In genomic region chr9:78504679-78505078, GRCm38 (mm10) we compare ENCODE assay signal across 16 mouse cellular contexts. TPM values are rescaled to one million over a fixed set of nuclear protein-coding genes. Genes with fewer than 3 reads are reported as not detected.
DNase-seq lines count a peak whose midpoint lies in the region; ATAC-seq lines count a peak whose summit lies in the region.
"Had no signal": no experiment of that assay in that cellular context is flagged by ENCODE, and none has a peak within 500 bp of the region (broad histone marks: within the 10 kb centered on the region; RNA-seq: fewer than 3 reads in every experiment).

No protein-coding gene starts in this region.

- H3K4me2 ChIP-seq in neural tube, embryonic 13.5 days = peak overlapping the region; percentile 43
- no peak overlapping the region for H3K4me2 ChIP-seq in forebrain, embryonic 12.5 days
- H3K4me2 ChIP-seq in midbrain, embryonic 11.5 days = no peak overlapping the region
- H3K4me2 ChIP-seq: heart, embryonic 11.5 days; liver, embryonic 12.5 days had no signal

- 83% methylated on average over 3 of the region's 3 CpGs for WGBS in neural tube, embryonic 13.5 days
- WGBS in forebrain, embryonic 12.5 days = 79% methylated on average over 3 of the region's 3 CpGs
- WGBS in midbrain, embryonic 11.5 days = 83% methylated on average over 3 of the region's 3 CpGs

- no peak for ATAC-seq in neural tube, embryonic 13.5 days (ENCODE audit: low read depth)
- ATAC-seq in forebrain, embryonic 12.5 days (ENCODE audit: low FRiP score) = no peak
- ATAC-seq in midbrain, embryonic 11.5 days (ENCODE audit: low FRiP score) = no peak
- ATAC-seq in megakaryocyte, adult 5-6 weeks (ENCODE audit: poor library complexity, severe bottlenecking) = no peak
- ATAC-seq: intestine, embryonic 16.5 days; liver, embryonic 12.5 days had no signal

- no peaks in the 10 kb centered on the region for H3K27me3 ChIP-seq in neural tube, embryonic 13.5 days
- H3K27me3 ChIP-seq in forebrain, embryonic 12.5 days = no peaks in the 10 kb centered on the region
- no peaks in the 10 kb centered on the region for H3K27me3 ChIP-seq in midbrain, embryonic 11.5 days (ENCODE audit: control insufficient read depth, insufficient read depth, low read length)

- H3K9me3 ChIP-seq in neural tube, embryonic 13.5 days = no peaks in the 10 kb centered on the region
- no peaks in the 10 kb centered on the region for H3K9me3 ChIP-seq in forebrain, embryonic 12.5 days
- no peaks in the 10 kb centered on the region for H3K9me3 ChIP-seq in midbrain, embryonic 11.5 days (ENCODE audit: control insufficient read depth, low read length)
- H3K9me3 ChIP-seq: liver, embryonic 12.5 days had no signal

- intact Hi-C loops in left cerebral cortex, postnatal 10 days (cut with DNase I) = no loop called here

- H3K4me1 ChIP-seq in neural tube, embryonic 13.5 days (replicated peaks) = peaks cover 37% of the 10 kb centered on the region
- H3K4me1 ChIP-seq in forebrain, embryonic 12.5 days = peaks cover 25% of the 10 kb centered on the region
- H3K4me1 ChIP-seq in midbrain, embryonic 11.5 days (ENCODE audit: control insufficient read depth, insufficient read depth, low read length) = peaks cover 17% of the 10 kb centered on the region

- no peak overlapping the region for H3K4me3 ChIP-seq in neural tube, embryonic 13.5 days
- no peak overlapping the region for H3K4me3 ChIP-seq in forebrain, embryonic 12.5 days (replicated peaks)
- H3K4me3 ChIP-seq in midbrain, embryonic 11.5 days (ENCODE audit: low read depth, low read length) = no peak overlapping the region
- H3K4me3 ChIP-seq: liver, embryonic 12.5 days had no signal

- DNase-seq in neural tube, embryonic 10.5 days (ENCODE audit: extremely low spot score, low spot score) = no peak
- no peak for DNase-seq in midbrain, embryonic 11.5 days (ENCODE audit: low spot score, missing footprints)
- DNase-seq in left cerebral cortex, postnatal 10 days (ENCODE audit: extremely low spot score in 1 of 2, low spot score in 2 of 2) = no peak
- no peak for DNase-seq in adrenal gland, adult 18-20 months (ENCODE audit: low spot score in 2 of 2)
- DNase-seq: adrenal gland, postnatal 36 days; kidney, postnatal 4 days; lung, postnatal 14 days had no signal

- H3K27ac ChIP-seq in neural tube, embryonic 13.5 days (replicated peaks) = peak overlapping the region; percentile 30; the same call in 1 of the 2 replicates
- peak overlapping the region; percentile 57; the same call in 1 of the 2 replicates for H3K27ac ChIP-seq in forebrain, embryonic 12.5 days
- peak overlapping the region; percentile 85 for H3K27ac ChIP-seq in midbrain, embryonic 11.5 days (ENCODE audit: low read depth, low read length)
- H3K27ac ChIP-seq: liver, embryonic 12.5 days; stomach, postnatal 0 days had no signal

- no peak overlapping the region for H3K9ac ChIP-seq in neural tube, embryonic 13.5 days
- no peak overlapping the region for H3K9ac ChIP-seq in forebrain, embryonic 12.5 days
- H3K9ac ChIP-seq in midbrain, embryonic 11.5 days (ENCODE audit: low read length) = no peak overlapping the region
- H3K9ac ChIP-seq: liver, embryonic 12.5 days had no signal

- no peaks in the 10 kb centered on the region for H3K36me3 ChIP-seq in neural tube, embryonic 13.5 days
- H3K36me3 ChIP-seq in forebrain, embryonic 12.5 days (replicated peaks) = no peaks in the 10 kb centered on the region
- no peaks in the 10 kb centered on the region for H3K36me3 ChIP-seq in midbrain, embryonic 11.5 days (ENCODE audit: control insufficient read depth, insufficient read depth, low read length)
- H3K36me3 ChIP-seq: liver, embryonic 12.5 days had no signal

RNA-seq across cellular contexts. Expression of gene Eef1a1, which starts 15.7 kb away (rescaled TPM):
- 3,346 and 3,414 TPM in 2 replicates for polyA plus RNA-seq in neural tube, embryonic 13.5 days (2015; fragmentation: Nextera tagmentation; extraction: Ambion mirVana)
- polyA plus RNA-seq in forebrain, embryonic 12.5 days (2016; fragmentation: Nextera tagmentation; extraction: Ambion mirVana) = 3,508 and 3,592 TPM in 2 replicates
- polyA plus RNA-seq in midbrain, embryonic 11.5 days (2014; fragmentation: Nextera tagmentation; extraction: Ambion mirVana) = 4,628 and 4,661 TPM in 2 replicates
- 1,000 to 10,000 TPM; 3,801 to 3,978 TPM for total RNA-seq in left cerebral cortex, postnatal 10 days (2021)
- total RNA-seq in megakaryocyte, adult 5-6 weeks (2015) = 11,658 and 12,645 TPM in 2 replicates
- 9,740 and 9,937 TPM in 2 replicates for total RNA-seq in megakaryocyte, adult 5-6 weeks (2017)
- total RNA-seq in adrenal gland, adult 18-20 months (2021) = 1,000 to 10,000 TPM; 6,346 to 6,879 TPM

RNA-seq across cellular contexts. Expression of gene Gm17324, which starts 56.1 kb away (rescaled TPM):
- polyA plus RNA-seq in neural tube, embryonic 13.5 days (2015; fragmentation: Nextera tagmentation; extraction: Ambion mirVana) = 1.3 and 1.5 TPM in 2 replicates
- polyA plus RNA-seq in forebrain, embryonic 12.5 days (2016; fragmentation: Nextera tagmentation; extraction: Ambion mirVana) = 0.68 and 0.75 TPM in 2 replicates
- polyA plus RNA-seq in midbrain, embryonic 11.5 days (2014; fragmentation: Nextera tagmentation; extraction: Ambion mirVana) = 0.52 and 1.1 TPM in 2 replicates
- total RNA-seq in left cerebral cortex, postnatal 10 days (2021) = 1 to 10 TPM in 1 of 2 experiments, under 1 TPM in 1; 0.88 to 1.8 TPM
- not detected in 2 replicates for total RNA-seq in megakaryocyte, adult 5-6 weeks (2015)
- not detected in 2 replicates for total RNA-seq in megakaryocyte, adult 5-6 weeks (2017)
- total RNA-seq in adrenal gland, adult 18-20 months (2021) = not detected
- total RNA-seq: monocyte, adult 5-6 weeks had no signal
- polyA plus RNA-seq: small intestine, adult 2 months had no signal

RNA-seq across cellular contexts. Expression of gene Mto1, which starts 56.7 kb away (rescaled TPM):
- 26.6 and 28.4 TPM in 2 replicates for polyA plus RNA-seq in neural tube, embryonic 13.5 days (2015; fragmentation: Nextera tagmentation; extraction: Ambion mirVana)
- 24.4 and 26.1 TPM in 2 replicates for polyA plus RNA-seq in forebrain, embryonic 12.5 days (2016; fragmentation: Nextera tagmentation; extraction: Ambion mirVana)
- 26.0 and 28.3 TPM in 2 replicates for polyA plus RNA-seq in midbrain, embryonic 11.5 days (2014; fragmentation: Nextera tagmentation; extraction: Ambion mirVana)
- 10 to 100 TPM; 21.1 to 21.2 TPM for total RNA-seq in left cerebral cortex, postnatal 10 days (2021)
- total RNA-seq in megakaryocyte, adult 5-6 weeks (2015) = 21.1 and 22.3 TPM in 2 replicates
- total RNA-seq in megakaryocyte, adult 5-6 weeks (2017) = 26.4 and 28.9 TPM in 2 replicates
- total RNA-seq in adrenal gland, adult 18-20 months (2021) = 10 to 100 TPM; 27.2 to 29.2 TPM

Comparison
In these comparisons a context has a peak if more than half of its experiments do, and no peak if none do; other contexts are left out.
1. H3K27ac ChIP-seq: peak in every context shown above with its lines; median percentile 85 in midbrain, embryonic 11.5 days; 57 in forebrain, embryonic 12.5 days; 30 in neural tube, embryonic 13.5 days.